Mouse (Mus musculus): ENCODE data around the gene Haspin.

Haspin gene

GRCm38 (mm10) chr11:73137591-73138501 is at the start of gene Haspin:
Haspin (minus strand) TSS chr11:73138294.
- peak; percentile 82 for DNase-seq

DNA sequence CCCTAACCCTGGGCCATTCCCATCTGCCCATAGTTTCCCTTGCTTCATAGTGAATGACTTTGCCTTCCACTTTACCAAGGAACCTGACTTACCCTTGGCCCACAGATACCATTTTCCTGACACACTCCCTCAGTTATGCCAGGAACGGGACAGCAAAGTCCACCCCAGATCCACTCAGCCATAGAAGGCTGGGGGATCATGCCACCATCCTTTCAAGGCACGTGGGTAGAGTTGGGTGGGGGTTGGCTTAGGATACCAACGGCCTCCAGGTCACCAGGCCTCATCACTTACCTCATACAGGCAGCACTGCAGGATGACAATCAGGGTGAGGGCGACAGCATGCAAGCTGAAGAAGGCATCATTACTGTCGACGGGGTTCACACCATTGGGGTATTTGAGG is 49.1 kb upstream of the Haspin start:
- DNase-seq, result no peak

GRCm38 (mm10) chr11:73185872-73186615 is 48.0 kb upstream of the Haspin start:
- DNase-seq, result no peak

GRCm38 (mm10) chr11:73177895-73178294 is 39.8 kb upstream of the Haspin start:
- DNase-seq, result no peak

DNA sequence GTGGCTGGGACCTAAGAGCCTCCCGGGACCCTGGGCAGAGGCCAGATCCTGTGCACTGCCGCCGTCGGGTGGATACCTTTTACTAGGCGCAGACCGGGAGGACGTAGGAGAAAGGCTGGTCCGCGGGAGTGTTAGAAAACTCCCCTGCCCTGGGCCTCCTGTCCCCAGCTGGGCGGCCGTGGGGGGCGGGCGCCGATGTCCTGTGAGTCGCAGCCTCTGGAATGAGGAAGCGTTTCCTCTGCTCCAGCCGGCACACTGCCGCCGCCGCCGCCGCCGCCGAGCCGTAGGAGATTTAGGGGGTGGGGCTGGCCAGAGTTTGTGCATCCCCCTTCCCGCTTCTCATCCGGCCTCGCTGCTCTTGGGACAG is 39.4 kb upstream of the Haspin start:
- no peak for DNase-seq

DNA sequence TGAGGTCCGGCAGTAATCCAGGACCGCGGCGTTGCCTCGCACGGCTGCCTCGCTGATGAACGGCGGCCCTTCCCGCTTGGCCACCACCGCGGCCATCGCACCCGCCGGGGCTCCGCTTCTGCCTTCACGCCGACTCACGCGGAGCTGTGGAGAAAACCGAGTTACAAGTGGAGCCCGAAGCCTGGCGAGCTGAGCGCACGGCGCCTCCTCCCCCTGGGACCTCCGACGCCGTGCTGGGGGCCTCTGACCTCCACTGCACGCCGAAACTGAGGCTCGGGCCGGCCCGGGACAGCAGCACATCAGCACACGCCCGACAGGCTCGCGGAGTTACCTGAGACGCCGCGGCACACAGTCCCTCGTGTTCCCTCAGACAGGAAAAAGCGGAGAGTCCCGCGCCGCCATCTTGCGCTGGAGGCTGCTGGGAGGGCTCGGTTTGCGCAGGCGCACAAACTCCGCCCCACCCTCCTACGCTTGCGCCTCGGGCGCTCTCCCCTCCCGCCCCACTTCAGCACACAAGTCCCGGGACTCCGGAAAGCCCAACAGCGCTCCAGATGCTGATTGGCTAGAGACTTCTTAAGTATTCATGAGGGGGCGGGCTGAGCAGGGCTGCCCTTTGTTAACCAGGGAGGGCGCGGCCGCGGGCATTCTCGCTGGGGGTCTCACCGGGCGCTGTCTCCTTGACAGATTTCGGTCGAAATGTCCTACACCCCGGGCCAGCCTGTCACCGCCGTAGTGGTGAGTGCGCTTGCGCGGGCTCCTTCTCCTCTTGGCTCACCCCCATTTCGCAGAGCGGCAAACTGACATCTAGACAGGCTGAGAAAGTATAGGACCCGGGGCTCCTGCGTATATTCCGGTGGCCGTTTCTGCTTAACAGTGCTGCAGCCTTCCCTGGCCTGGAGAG is 38.8 kb upstream of the Haspin start, which contains the start of the genes Emc6 and Tax1bp3:
TSS of gene Emc6 (minus strand) at position 430 of the 901 bp plus-strand sequence.
TSS of gene Tax1bp3 (plus strand) at position 476 of the 901 bp plus-strand sequence.
- peak; percentile 97 for DNase-seq

DNA sequence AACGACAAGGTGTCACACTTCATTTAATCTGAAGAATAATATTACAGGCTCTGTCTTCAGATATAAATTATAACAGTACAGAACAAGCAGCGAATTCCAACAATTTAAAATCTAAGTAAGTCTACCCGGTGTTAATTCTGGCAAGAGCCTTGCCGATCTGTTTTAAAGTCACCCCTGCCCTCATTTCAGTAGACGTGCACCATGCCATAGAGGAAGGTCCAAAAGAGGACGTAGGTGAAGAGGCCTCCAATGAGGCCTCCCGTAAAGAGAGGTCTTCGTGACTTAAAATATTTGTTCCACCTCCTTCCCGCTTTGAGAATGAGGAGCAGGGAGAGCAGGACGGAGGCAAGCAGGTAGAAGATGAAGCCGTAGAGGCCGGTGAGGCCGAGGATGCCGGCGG is 38.1 kb upstream of the Haspin start:
- DNase-seq, result no peak

DNA sequence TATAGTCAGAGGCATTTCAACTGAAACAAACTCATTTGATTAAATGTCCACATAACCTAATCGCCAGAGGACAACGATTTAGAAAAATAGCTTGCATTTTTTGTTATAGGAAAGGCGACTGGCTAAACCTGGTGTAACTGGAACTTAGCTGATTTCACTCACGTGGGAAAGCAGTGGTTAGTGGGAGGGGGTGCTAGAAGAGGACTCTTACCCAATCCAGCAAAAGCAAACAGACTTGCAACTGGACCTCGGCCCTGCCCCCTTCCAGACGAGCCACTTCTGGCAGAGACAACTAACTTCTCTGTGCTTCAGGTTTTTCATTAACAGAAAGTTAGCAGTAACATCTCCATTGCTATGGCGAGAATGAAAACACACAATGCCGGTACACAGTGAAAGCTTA is 37.5 kb upstream of the Haspin start:
- no peak for DNase-seq

- DNase-seq, result no peak
These were observed 34.1 kb upstream of the Haspin start for GRCm38 (mm10) chr11:73172186-73172585.

GRCm38 (mm10) chr11:73169231-73169630 is 31.1 kb upstream of the Haspin start:
- no peak for DNase-seq

DNA sequence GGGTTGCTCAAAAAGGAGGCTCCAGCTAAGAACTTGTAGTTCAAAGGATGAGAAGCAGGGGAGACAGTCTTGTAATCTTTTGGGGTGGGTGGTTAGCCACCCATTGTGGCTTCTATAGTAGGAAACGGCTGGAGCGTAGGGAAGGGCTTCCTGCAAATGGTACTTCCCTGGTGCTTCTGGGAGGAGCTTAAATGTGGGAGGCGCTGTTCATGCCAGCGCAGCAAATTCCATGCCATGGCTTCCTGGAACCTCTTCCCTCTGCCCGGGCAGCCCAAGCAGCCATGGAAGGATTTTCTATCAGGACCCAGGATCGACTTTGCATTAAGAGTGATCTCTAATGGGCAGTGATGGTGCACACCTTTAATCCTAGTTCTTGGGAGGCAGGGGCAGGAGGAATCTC is 30.5 kb upstream of the Haspin start:
- DNase-seq, result no peak

- DNase-seq, result no peak
These were observed 30.0 kb upstream of the Haspin start for GRCm38 (mm10) chr11:73168071-73168470.

GRCm38 (mm10) chr11:73162284-73162683 is 24.2 kb upstream of the Haspin start:
- no peak for DNase-seq

DNA sequence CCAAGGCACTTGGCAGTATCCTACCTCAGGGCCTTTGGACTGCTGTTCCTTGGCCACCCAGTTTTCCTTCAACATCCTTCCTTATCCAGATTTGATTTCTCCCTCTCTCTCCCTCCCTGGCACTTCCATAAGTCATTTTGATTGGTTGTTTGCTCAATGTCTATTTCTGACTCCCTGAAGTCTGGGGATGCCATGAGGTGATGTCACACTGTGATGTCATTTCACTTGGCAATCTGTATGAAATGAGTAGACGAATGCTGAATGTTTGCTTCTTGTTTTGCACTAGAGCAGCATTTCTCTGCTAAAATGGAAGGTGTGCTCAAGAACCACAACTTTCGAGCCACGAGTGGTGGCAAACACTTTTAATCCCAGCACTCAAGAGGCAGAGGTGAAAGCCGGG is 23.5 kb upstream of the Haspin start:
- DNase-seq, result no peak

DNA sequence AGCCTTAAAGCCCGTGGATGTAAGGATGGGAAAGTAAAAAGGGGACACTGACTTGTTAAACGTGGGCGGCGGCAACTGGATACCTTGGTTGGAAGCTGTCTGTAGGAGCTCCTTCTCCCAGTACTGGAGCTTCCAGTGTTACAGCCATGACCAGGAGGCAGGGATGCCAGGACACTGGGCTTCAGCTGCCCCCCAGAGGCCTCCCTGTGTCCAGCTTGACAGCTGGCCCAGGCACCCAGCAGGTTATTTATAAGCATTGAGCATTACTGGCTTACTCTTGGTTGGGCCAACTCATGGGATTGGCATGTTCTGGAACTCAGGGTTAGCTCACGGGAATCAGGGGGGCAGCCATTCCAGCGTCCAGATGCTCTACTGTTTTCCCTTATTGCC is 22.7 kb upstream of the Haspin start:
- no peak for DNase-seq

GRCm38 (mm10) chr11:73159957-73160810 is 22.1 kb upstream of the Haspin start, which contains the start of gene P2rx5:
P2rx5 (plus strand) TSS chr11:73160421.
- DNase-seq, result no peak

DNA sequence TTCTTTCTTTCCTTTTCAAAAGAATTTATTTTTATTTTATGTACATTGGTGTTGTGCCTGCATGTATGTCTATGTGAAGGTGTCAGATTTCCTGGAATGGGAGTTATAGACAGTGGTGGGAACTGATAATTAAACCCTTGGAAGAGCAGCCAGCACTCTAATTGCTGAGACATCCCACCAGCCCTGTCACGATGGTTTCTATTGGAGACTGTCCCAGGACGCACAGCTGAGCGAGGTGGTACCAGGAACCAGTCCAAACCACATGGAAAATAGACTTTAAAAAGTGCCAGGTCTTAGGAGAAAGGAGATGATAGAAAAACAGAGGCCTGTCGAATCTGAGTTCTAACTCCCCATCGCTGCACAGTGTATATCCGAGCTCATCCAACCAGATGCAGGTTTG is 17.0 kb upstream of the Haspin start:
- DNase-seq, result no peak

DNA sequence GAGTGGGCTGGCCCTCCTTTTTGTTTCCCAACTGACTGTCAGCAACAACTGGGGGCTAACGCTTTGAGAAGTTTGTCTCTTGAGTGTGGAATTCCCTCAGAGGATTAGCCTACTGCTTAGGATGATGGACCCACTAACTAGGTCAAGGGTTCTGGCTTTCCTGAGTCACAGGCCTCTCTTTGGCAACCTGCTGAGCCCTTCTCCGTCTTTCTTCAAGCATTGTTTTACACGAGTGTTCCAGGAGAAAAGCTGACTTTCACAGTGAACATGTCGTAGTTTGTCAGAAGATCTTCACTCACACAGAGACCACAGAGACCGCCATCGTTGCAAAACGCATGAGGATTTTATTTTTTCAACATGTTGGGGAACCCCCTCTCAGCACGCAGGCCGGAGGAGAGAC is 10.1 kb upstream of the Haspin start:
- no peak for DNase-seq

DNA sequence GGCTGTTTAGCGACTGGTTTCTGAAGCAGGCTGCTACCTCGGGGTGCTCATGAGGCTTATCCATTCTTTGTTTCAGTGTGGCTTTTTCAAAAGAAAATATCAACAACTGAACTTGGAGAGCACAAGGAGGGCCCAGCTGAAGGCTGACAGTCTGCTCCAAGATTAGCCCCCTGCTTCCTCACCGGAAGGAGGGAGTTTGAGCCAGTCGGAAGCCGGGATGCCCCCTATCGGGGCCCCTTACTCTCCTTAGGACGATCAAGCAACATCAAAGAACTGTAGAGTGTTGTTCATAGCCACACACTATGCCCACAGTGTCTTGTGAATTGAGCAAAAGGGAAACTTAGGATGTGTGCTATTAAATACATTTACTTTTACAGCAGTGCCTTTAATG is 8.9 kb upstream of the Haspin start:
- DNase-seq, result no peak

DNA sequence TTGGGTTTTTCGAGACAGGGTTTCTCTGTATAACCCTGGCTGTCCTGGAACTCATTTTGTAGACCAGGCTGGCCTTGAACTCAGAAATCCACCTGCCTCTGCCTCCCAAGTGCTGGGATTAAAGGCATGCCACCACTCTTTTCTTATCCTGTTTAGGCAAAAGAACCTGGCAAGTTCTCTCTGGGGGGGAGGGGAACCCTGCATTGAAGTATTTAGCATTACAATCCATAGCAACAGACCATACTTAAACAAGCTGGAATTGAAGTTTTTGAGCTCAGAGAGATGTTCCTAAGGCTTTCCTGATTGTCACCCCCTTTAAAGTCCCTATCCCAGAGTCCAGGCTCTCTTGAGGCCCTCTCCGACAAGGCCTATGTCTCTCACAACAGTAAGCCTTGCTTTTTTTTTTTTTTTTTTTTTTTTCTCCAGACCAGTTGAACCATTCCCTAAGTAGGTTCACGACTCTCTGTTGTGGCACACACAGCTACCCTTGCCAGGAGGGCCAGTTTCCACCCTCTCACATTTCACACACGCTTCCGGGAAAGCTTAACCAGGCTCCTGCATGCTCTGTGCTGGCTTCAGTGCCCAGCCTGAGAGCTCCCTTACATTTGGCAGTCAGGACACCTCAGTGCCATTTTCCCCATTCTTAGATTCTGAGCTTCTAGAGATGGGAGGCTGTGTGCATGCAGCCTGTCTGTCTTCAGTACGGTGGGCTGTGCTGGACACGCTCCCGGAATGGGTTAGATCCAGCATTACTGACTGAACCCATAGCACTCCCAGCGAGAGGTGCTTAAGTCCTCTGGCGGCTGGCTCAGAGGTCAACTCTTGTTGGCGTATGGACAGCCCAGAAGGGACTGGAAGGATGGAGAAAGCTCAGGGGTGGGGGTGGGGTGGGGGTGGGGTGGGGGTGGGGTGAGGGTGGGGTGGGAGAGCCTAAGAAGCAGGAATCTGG is 8.2 kb upstream of the Haspin start:
- no peak for DNase-seq

- DNase-seq, result no peak
These were observed 6.2 kb upstream of the Haspin start for GRCm38 (mm10) chr11:73144261-73144681.

All from cerebellum, adult 9-11 months (tissue).